In the genomic region with DNA sequence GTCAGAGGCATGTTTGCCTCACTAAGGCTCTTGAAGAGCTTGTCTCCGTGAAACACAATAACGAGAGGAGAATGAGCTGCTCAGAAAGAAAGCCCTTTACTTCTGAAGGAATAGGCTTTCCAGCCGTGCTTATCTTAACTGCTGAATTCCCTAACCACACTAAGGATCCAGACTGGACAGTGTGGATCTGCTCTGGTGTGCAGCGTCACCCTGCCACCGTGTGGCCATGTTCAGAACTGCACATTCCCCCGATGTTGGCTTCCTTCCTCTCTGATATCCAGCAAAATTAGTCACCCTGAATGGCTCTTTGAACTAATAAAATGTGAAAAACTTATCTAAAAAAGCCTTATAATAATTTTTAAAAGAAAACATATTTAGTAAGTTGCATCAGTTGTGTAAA, we compare ENCODE assay signal across 8 mouse cellular contexts. TPM values are rescaled to one million over a fixed set of nuclear protein-coding genes. Genes with fewer than 3 reads are reported as not detected.
DNase-seq lines count a peak whose midpoint lies in the region; ATAC-seq and TF ChIP-seq lines count a peak whose summit lies in the region.

No protein-coding gene starts in this region.

- H3K9me3 ChIP-seq in hindbrain, embryonic 15.5 days: no peaks in the 10 kb centered on the region

- peak; percentile 81 for ATAC-seq in common myeloid progenitor, adult 5-6 weeks (replicated peaks; ENCODE audit: low read depth, poor library complexity, severe bottlenecking)
- peak; percentile 74; the same call in 1 of the 2 replicates for ATAC-seq in hindbrain, embryonic 15.5 days (ENCODE audit: low FRiP score, low read depth)

- intact Hi-C loops in gastrocnemius, adult 2 months (cut with DNase I): loop anchor here (1.0 to 10.0 kb wide), 3 partner anchors 219 to 451 kb away; no protein-coding TSS in a partner anchor

- under 1% methylated on average over 6 of the region's 6 CpGs for WGBS in hindbrain, embryonic 15.5 days

- TF ChIP-seq CTCF in gastrocnemius, adult 2 months (IDR thresholded peaks at IDR 0.05): no peak; the same call in none of the 2 replicates

- H3K27me3 ChIP-seq in hindbrain, embryonic 15.5 days: no peaks in the 10 kb centered on the region

- H3K4me1 ChIP-seq in hindbrain, embryonic 15.5 days (replicated peaks): peaks cover 4% of the 10 kb centered on the region

- no peaks in the 10 kb centered on the region for H3K36me3 ChIP-seq in hindbrain, embryonic 15.5 days

- H3K4me2 ChIP-seq in hindbrain, embryonic 15.5 days: peak overlapping the region; percentile 19; the same call in 1 of the 2 replicates

- DNase-seq in adipocyte (ENCODE audit: low spot score): peak; percentile 81
- peak; percentile 76 for DNase-seq in gastrocnemius, adult 2 months
- DNase-seq in layer of hippocampus, postnatal 14 days (ENCODE audit: low spot score in 2 of 2): peak; percentile 83 to 85
- peak; percentile 88 for DNase-seq in lung, postnatal 36 days
- DNase-seq in right cerebral cortex, adult 2 months (ENCODE audit: low spot score in 2 of 2): peak; percentile 93 to 94
- peak; percentile 74 to 81 for DNase-seq in urinary bladder, postnatal 36 days (ENCODE audit: low spot score in 2 of 2)

- no peak overlapping the region for H3K27ac ChIP-seq in gastrocnemius, adult 2 months
- H3K27ac ChIP-seq in hindbrain, embryonic 15.5 days (replicated peaks): no peak overlapping the region

- H3K9ac ChIP-seq in hindbrain, embryonic 15.5 days: no peak overlapping the region

- no peak overlapping the region for H3K4me3 ChIP-seq in gastrocnemius, adult 2 months
- H3K4me3 ChIP-seq in hindbrain, embryonic 15.5 days: no peak overlapping the region

RNA-seq across cellular contexts. Expression of a gene that starts 16.3 kb away (rescaled TPM):
- not detected in 2 replicates for total RNA-seq in common myeloid progenitor, adult 5-6 weeks (2017)
- total RNA-seq in gastrocnemius, adult 2 months (2021): not detected
- 71.3 and 81.7 TPM in 2 replicates for polyA plus RNA-seq in hindbrain, embryonic 15.5 days (2015; fragmentation: Nextera tagmentation; extraction: Ambion mirVana)
- 10 to 100 TPM; 58.9 to 71.0 TPM for total RNA-seq in layer of hippocampus, postnatal 14 days (2021)

RNA-seq across cellular contexts. Expression of a gene that starts 49.5 kb away (rescaled TPM):
- 17.1 and 32.0 TPM in 2 replicates for total RNA-seq in common myeloid progenitor, adult 5-6 weeks (2017)
- 1 to 10 TPM; 3.9 to 8.8 TPM for total RNA-seq in gastrocnemius, adult 2 months (2021)
- polyA plus RNA-seq in hindbrain, embryonic 15.5 days (2015; fragmentation: Nextera tagmentation; extraction: Ambion mirVana): 34.9 and 38.6 TPM in 2 replicates
- total RNA-seq in layer of hippocampus, postnatal 14 days (2021): 10 to 100 TPM; 26.6 to 30.0 TPM

Comparison
In these comparisons a context has a peak if more than half of its experiments do, and no peak if none do; other contexts are left out.
1. RNA of a gene that starts 16.3 kb away (total RNA-seq): 58.9 to 71.0 TPM in layer of hippocampus, postnatal 14 days; not detected in common myeloid progenitor, adult 5-6 weeks and not detected in gastrocnemius, adult 2 months; every median in the first group is over 10 times any median in the second.
2. Peak in every context shown above with its lines, with median percentiles within 50 percentile points of each other: DNase-seq.